ENCODE assay signal across 8 mouse cellular contexts in the genomic region with DNA sequence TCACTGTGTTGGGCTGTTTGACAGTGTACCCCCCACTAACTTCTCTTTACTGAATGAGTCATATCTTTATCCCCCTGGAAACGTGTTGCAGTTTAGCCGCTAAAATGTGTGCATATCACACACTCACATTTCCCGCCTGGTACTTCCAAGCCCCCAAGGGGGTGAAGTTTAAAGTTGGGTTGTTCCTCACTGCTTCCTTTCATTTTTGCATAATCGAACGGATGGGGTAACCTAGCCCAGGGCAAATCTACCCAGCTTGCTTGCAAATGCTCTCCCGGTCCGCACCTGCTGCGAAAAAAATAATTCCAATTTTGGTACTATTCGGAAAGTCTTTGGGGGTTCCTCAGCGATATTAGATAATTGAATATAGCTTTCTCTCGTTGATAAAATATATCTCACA. TPM values are rescaled to one million over a fixed set of nuclear protein-coding genes. Genes with fewer than 3 reads are reported as not detected.
DNase-seq lines count a peak whose midpoint lies in the region; ATAC-seq and TF ChIP-seq lines count a peak whose summit lies in the region.

No protein-coding gene starts in this region.

- H3K4me3 ChIP-seq in lung, embryonic 14.5 days (ENCODE audit: low read depth, low read length): no peak overlapping the region; the same call in 1 of the 2 replicates
- peak overlapping the region; percentile 65 for H3K4me3 ChIP-seq in forebrain, embryonic 16.5 days (replicated peaks; ENCODE audit: low read length)
- peak overlapping the region; percentile 48 for H3K4me3 ChIP-seq in limb, embryonic 15.5 days
- H3K4me3 ChIP-seq in stomach, embryonic 14.5 days (ENCODE audit: low read depth, low read length): no peak overlapping the region; the same call in 1 of the 2 replicates

- ATAC-seq in lung, embryonic 14.5 days (ENCODE audit: insufficient read depth): no peak
- no peak for ATAC-seq in forebrain, embryonic 16.5 days
- no peak for ATAC-seq in limb, embryonic 15.5 days (ENCODE audit: insufficient number of reproducible peaks, low FRiP score, low TSS enrichment, low read depth)
- no peak for ATAC-seq in stomach, embryonic 14.5 days (ENCODE audit: insufficient number of reproducible peaks, insufficient read depth, low FRiP score, low read depth)

- H3K27ac ChIP-seq in lung, embryonic 14.5 days (ENCODE audit: low read depth): no peak overlapping the region
- no peak overlapping the region for H3K27ac ChIP-seq in forebrain, embryonic 16.5 days (ENCODE audit: low read length)
- H3K27ac ChIP-seq in limb, embryonic 15.5 days: no peak overlapping the region
- H3K27ac ChIP-seq in stomach, embryonic 14.5 days (ENCODE audit: low read length): no peak overlapping the region

- peaks cover 42% of the 10 kb centered on the region for H3K27me3 ChIP-seq in lung, embryonic 14.5 days (ENCODE audit: insufficient read depth, low read length)
- no peaks in the 10 kb centered on the region for H3K27me3 ChIP-seq in forebrain, embryonic 16.5 days (replicated peaks; ENCODE audit: control insufficient read depth, insufficient read depth, low read length)
- H3K27me3 ChIP-seq in limb, embryonic 15.5 days: peaks cover 46% of the 10 kb centered on the region
- peaks cover 10% of the 10 kb centered on the region; the same call in 1 of the 2 replicates for H3K27me3 ChIP-seq in stomach, embryonic 14.5 days (ENCODE audit: control insufficient read depth, insufficient read depth, low read length)

- H3K9ac ChIP-seq in lung, embryonic 14.5 days: no peak overlapping the region
- H3K9ac ChIP-seq in forebrain, embryonic 16.5 days (replicated peaks; ENCODE audit: low read depth, low read length): no peak overlapping the region; the same call in 1 of the 2 replicates
- H3K9ac ChIP-seq in limb, embryonic 15.5 days: no peak overlapping the region
- no peak overlapping the region for H3K9ac ChIP-seq in stomach, embryonic 14.5 days (replicated peaks; ENCODE audit: low read depth, low read length)

- 33% methylated on average over 11 of the region's 11 CpGs for WGBS in lung, embryonic 14.5 days
- 39% methylated on average over 11 of the region's 11 CpGs for WGBS in forebrain, embryonic 16.5 days
- 32% methylated on average over 11 of the region's 11 CpGs for WGBS in limb, embryonic 15.5 days
- 35% methylated on average over 11 of the region's 11 CpGs for WGBS in stomach, embryonic 14.5 days

- intact Hi-C loops in left cerebral cortex, postnatal 25 days (cut with DNase I): loop anchor here (2.0 kb wide), 1 partner anchor 39 kb away; a partner anchor contains a TSS

- no peak for DNase-seq in lung, embryonic 14.5 days
- no peak for DNase-seq in lung, postnatal 14 days
- DNase-seq in left cerebral cortex, postnatal 25 days (ENCODE audit: low spot score in 2 of 2): no peak
- no peak for DNase-seq in cerebellum, postnatal 14 days
- DNase-seq in cerebellum, adult 9-11 months: no peak

- H3K4me1 ChIP-seq in lung, embryonic 14.5 days (ENCODE audit: insufficient read depth): no peaks in the 10 kb centered on the region
- H3K4me1 ChIP-seq in forebrain, embryonic 16.5 days (replicated peaks; ENCODE audit: control insufficient read depth, insufficient read depth, low read length): peaks cover 14% of the 10 kb centered on the region
- H3K4me1 ChIP-seq in limb, embryonic 15.5 days: peaks cover 12% of the 10 kb centered on the region
- H3K4me1 ChIP-seq in stomach, embryonic 14.5 days (ENCODE audit: control insufficient read depth, insufficient read depth, low read length): peaks cover 9% of the 10 kb centered on the region; the same call in 1 of the 2 replicates

- peak overlapping the region; percentile 76 for H3K4me2 ChIP-seq in lung, embryonic 14.5 days
- peak overlapping the region; percentile 99 for H3K4me2 ChIP-seq in forebrain, embryonic 16.5 days (ENCODE audit: low read length)
- peak overlapping the region; percentile 90 for H3K4me2 ChIP-seq in limb, embryonic 15.5 days
- H3K4me2 ChIP-seq in stomach, embryonic 14.5 days (replicated peaks; ENCODE audit: low read depth, low read length): peak overlapping the region; percentile 72

- TF ChIP-seq CTCF in lung, embryonic 14.5 days (IDR thresholded peaks at IDR 0.05; ENCODE audit: low read depth): no peak

- no peaks in the 10 kb centered on the region for H3K36me3 ChIP-seq in lung, embryonic 14.5 days (ENCODE audit: insufficient read depth)
- H3K36me3 ChIP-seq in forebrain, embryonic 16.5 days (ENCODE audit: control insufficient read depth, insufficient read depth): no peaks in the 10 kb centered on the region
- no peaks in the 10 kb centered on the region for H3K36me3 ChIP-seq in limb, embryonic 15.5 days
- H3K36me3 ChIP-seq in stomach, embryonic 14.5 days (ENCODE audit: control insufficient read depth, insufficient read depth, low read length): no peaks in the 10 kb centered on the region

- H3K9me3 ChIP-seq in lung, embryonic 14.5 days (ENCODE audit: low read depth, low read length): no peaks in the 10 kb centered on the region
- no peaks in the 10 kb centered on the region for H3K9me3 ChIP-seq in forebrain, embryonic 16.5 days (ENCODE audit: control insufficient read depth, low read length)
- no peaks in the 10 kb centered on the region for H3K9me3 ChIP-seq in limb, embryonic 15.5 days
- no peaks in the 10 kb centered on the region for H3K9me3 ChIP-seq in stomach, embryonic 14.5 days (ENCODE audit: control insufficient read depth, low read depth, low read length)

RNA-seq across cellular contexts. Expression of a gene that starts 38.2 kb away (rescaled TPM):
- 0.05 and 0.08 TPM in 2 replicates for polyA plus RNA-seq in lung, embryonic 14.5 days (2014; fragmentation: Nextera tagmentation; extraction: Ambion mirVana)
- polyA plus RNA-seq in forebrain, embryonic 16.5 days (2015; fragmentation: Nextera tagmentation; extraction: Ambion mirVana): 12.5 and 14.6 TPM in 2 replicates
- polyA plus RNA-seq in limb, embryonic 15.5 days (2015; fragmentation: Nextera tagmentation; extraction: Ambion mirVana): 4.5 and 6.0 TPM in 2 replicates
- polyA plus RNA-seq in stomach, embryonic 14.5 days (2014; fragmentation: Nextera tagmentation; extraction: Ambion mirVana): 0.52 and 0.62 TPM in 2 replicates
- total RNA-seq in left cerebral cortex, postnatal 25 days (2021): 10 to 100 TPM; 11.7 to 13.0 TPM

Comparison
In these comparisons a context has a peak if more than half of its experiments do, and no peak if none do; other contexts are left out.
1. H3K4me3 ChIP-seq: peak in forebrain, embryonic 16.5 days (single experiment) and limb, embryonic 15.5 days (single experiment); none in lung, embryonic 14.5 days (single experiment) and stomach, embryonic 14.5 days (single experiment).
2. Peak in every context shown above with its lines, with median percentiles within 50 percentile points of each other: H3K4me2 ChIP-seq.